Mouse (Mus musculus): ENCODE measurements around the gene Nol6. TPM values are rescaled to one million over a fixed set of nuclear protein-coding genes. Genes with fewer than 3 reads are reported as not detected.

Gene Nol6
- polyA plus RNA-seq (2016; fragmentation: Nextera tagmentation; extraction: Ambion mirVana), result 34.5 and 36.8 TPM in 2 replicates

GRCm38 (mm10) chr4:41124180-41124951, at the start of gene Nol6:
Nol6 (minus strand) TSS chr4:41124455.
- 3% methylated on average over 29 of the region's 29 CpGs for WGBS
- Histone ChIP-seq H3K4me1 (peaks cover 10% of the 10 kb centered on the region), H3K27ac (replicated peaks) (peak within 1 kb of the TSS; percentile 80), H3K36me3 (replicated peaks) (peaks cover 38% of the 10 kb centered on the region), H3K4me3 (peak within 1 kb of the TSS; percentile 80), H3K27me3 (replicated peaks; ENCODE audit: low read depth, poor library complexity, severe bottlenecking) (no peaks in the 10 kb centered on the region), H3K9me3 (no peaks in the 10 kb centered on the region)
- peak; percentile 98 for DNase-seq (ENCODE audit: low spot score)

GRCm38 (mm10) chr4:41170970-41171369, 46.7 kb upstream of the Nol6 start:
- Histone ChIP-seq H3K4me3 (no peak overlapping the region), H3K4me1 (no peaks in the 10 kb centered on the region), H3K27me3 (replicated peaks; ENCODE audit: low read depth, poor library complexity, severe bottlenecking) (no peaks in the 10 kb centered on the region), H3K9me3 (no peaks in the 10 kb centered on the region), H3K36me3 (replicated peaks) (peaks cover 62% of the 10 kb centered on the region), H3K27ac (replicated peaks) (no peak overlapping the region)
- DNase-seq (ENCODE audit: low spot score), result no peak
- 85% methylated on average over 2 of the region's 2 CpGs for WGBS

- Histone ChIP-seq H3K9me3 (no peaks in the 10 kb centered on the region), H3K36me3 (replicated peaks) (peaks cover 50% of the 10 kb centered on the region), H3K27ac (replicated peaks) (no peak overlapping the region), H3K4me3 (no peak overlapping the region), H3K27me3 (replicated peaks; ENCODE audit: low read depth, poor library complexity, severe bottlenecking) (no peaks in the 10 kb centered on the region), H3K4me1 (no peaks in the 10 kb centered on the region)
- peak; percentile 74 for DNase-seq (ENCODE audit: low spot score)
- WGBS, result 80% methylated on average over 6 of the region's 6 CpGs
These were observed 41.6 kb upstream of the Nol6 start for GRCm38 (mm10) chr4:41165693-41166475.

- Histone ChIP-seq H3K4me3 (no peak overlapping the region), H3K4me1 (no peaks in the 10 kb centered on the region), H3K27ac (replicated peaks) (no peak overlapping the region), H3K36me3 (replicated peaks) (peaks cover 42% of the 10 kb centered on the region), H3K9me3 (no peaks in the 10 kb centered on the region), H3K27me3 (replicated peaks; ENCODE audit: low read depth, poor library complexity, severe bottlenecking) (no peaks in the 10 kb centered on the region)
- WGBS, result 34% methylated on average over 2 of the region's 2 CpGs
- DNase-seq (ENCODE audit: low spot score), result no peak
These were observed 40.7 kb upstream of the Nol6 start for GRCm38 (mm10) chr4:41164974-41165373.

- Histone ChIP-seq H3K27ac (replicated peaks) (no peak overlapping the region), H3K9me3 (no peaks in the 10 kb centered on the region), H3K36me3 (replicated peaks) (peaks cover 17% of the 10 kb centered on the region; the same call in 1 of the 2 replicates), H3K27me3 (replicated peaks; ENCODE audit: low read depth, poor library complexity, severe bottlenecking) (no peaks in the 10 kb centered on the region), H3K4me3 (no peak overlapping the region), H3K4me1 (no peaks in the 10 kb centered on the region)
- DNase-seq (ENCODE audit: low spot score), result no peak
- WGBS, result 94% methylated on average over 3 of the region's 3 CpGs
These were observed 37.0 kb upstream of the Nol6 start for GRCm38 (mm10) chr4:41161232-41161631.

- WGBS, result 91% methylated on average over 1 of the region's 1 CpGs
- H3K9me3 ChIP-seq, result no peaks in the 10 kb centered on the region
- H3K27ac ChIP-seq (replicated peaks), result no peak overlapping the region
- no peak for DNase-seq (ENCODE audit: low spot score)
- H3K4me3 ChIP-seq, result no peak overlapping the region
- no peaks in the 10 kb centered on the region for H3K4me1 ChIP-seq
- 0 out of 2 replicates have a peak, but pooled peaks cover 6% of the 10 kb centered on the region for H3K36me3 ChIP-seq (replicated peaks)
- H3K27me3 ChIP-seq (replicated peaks; ENCODE audit: low read depth, poor library complexity, severe bottlenecking), result no peaks in the 10 kb centered on the region
These were observed 34.0 kb upstream of the Nol6 start for GRCm38 (mm10) chr4:41158251-41158650.

- whole genome bisulfite sequencing, result 87% methylated on average over 9 of the region's 9 CpGs
- Histone ChIP-seq H3K36me3 (replicated peaks) (peaks cover 10% of the 10 kb centered on the region; the same call in 1 of the 2 replicates), H3K27me3 (replicated peaks; ENCODE audit: low read depth, poor library complexity, severe bottlenecking) (no peaks in the 10 kb centered on the region), H3K9me3 (no peaks in the 10 kb centered on the region), H3K4me1 (no peaks in the 10 kb centered on the region), H3K4me3 (no peak overlapping the region), H3K27ac (replicated peaks) (no peak overlapping the region)
- no peak for DNase-seq (ENCODE audit: low spot score)
These were observed 32.7 kb upstream of the Nol6 start for GRCm38 (mm10) chr4:41156961-41157360.

- H3K27me3 ChIP-seq (replicated peaks; ENCODE audit: low read depth, poor library complexity, severe bottlenecking), result no peaks in the 10 kb centered on the region
- DNase-seq (ENCODE audit: low spot score), result no peak
- H3K4me3 ChIP-seq, result no peak overlapping the region
- no peaks in the 10 kb centered on the region for H3K9me3 ChIP-seq
- H3K36me3 ChIP-seq (replicated peaks), result peaks cover 33% of the 10 kb centered on the region
- no peaks in the 10 kb centered on the region for H3K4me1 ChIP-seq
- no peak overlapping the region for H3K27ac ChIP-seq (replicated peaks)
- WGBS, result 96% methylated on average over 3 of the region's 3 CpGs
These were observed 28.9 kb upstream of the Nol6 start for GRCm38 (mm10) chr4:41153146-41153545.

- no peaks in the 10 kb centered on the region for H3K9me3 ChIP-seq
- 92% methylated on average over 7 of the region's 7 CpGs for WGBS
- DNase-seq (ENCODE audit: low spot score), result no peak
- H3K27me3 ChIP-seq (replicated peaks; ENCODE audit: low read depth, poor library complexity, severe bottlenecking), result no peaks in the 10 kb centered on the region
- H3K27ac ChIP-seq (replicated peaks), result no peak overlapping the region
- no peak overlapping the region for H3K4me3 ChIP-seq
- no peaks in the 10 kb centered on the region for H3K4me1 ChIP-seq
- H3K36me3 ChIP-seq (replicated peaks), result peaks cover 46% of the 10 kb centered on the region
These were observed 26.9 kb upstream of the Nol6 start for GRCm38 (mm10) chr4:41151186-41151585.

- 86% methylated on average over 3 of the region's 3 CpGs for WGBS
- H3K36me3 ChIP-seq (replicated peaks), result peaks cover 57% of the 10 kb centered on the region
- DNase-seq (ENCODE audit: low spot score), result no peak
These were observed 25.6 kb upstream of the Nol6 start for GRCm38 (mm10) chr4:41149891-41150290.

GRCm38 (mm10) chr4:41142601-41143000, 18.3 kb upstream of the Nol6 start:
- 88% methylated on average over 2 of the region's 2 CpGs for WGBS
- Histone ChIP-seq H3K9me3 (peaks cover 3% of the 10 kb centered on the region; the same call in 1 of the 2 replicates), H3K4me1 (no peaks in the 10 kb centered on the region; the same call in 1 of the 2 replicates), H3K4me3 (no peak overlapping the region), H3K27ac (replicated peaks) (no peak overlapping the region), H3K27me3 (replicated peaks; ENCODE audit: low read depth, poor library complexity, severe bottlenecking) (no peaks in the 10 kb centered on the region), H3K36me3 (replicated peaks) (peaks cover 86% of the 10 kb centered on the region)
- DNase-seq (ENCODE audit: low spot score), result no peak

More at GRCm38 (mm10) chr4:41149891-41150290, 25.6 kb upstream of the Nol6 start:
- Histone ChIP-seq H3K27ac (replicated peaks) (no peak overlapping the region), H3K27me3 (replicated peaks; ENCODE audit: low read depth, poor library complexity, severe bottlenecking) (no peaks in the 10 kb centered on the region), H3K9me3 (no peaks in the 10 kb centered on the region), H3K4me3 (no peak overlapping the region), H3K4me1 (no peaks in the 10 kb centered on the region)

GRCm38 (mm10) chr4:41140174-41140875, 16.1 kb upstream of the Nol6 start:
- Histone ChIP-seq H3K27ac (replicated peaks) (no peak overlapping the region), H3K36me3 (replicated peaks) (peaks cover 69% of the 10 kb centered on the region), H3K4me3 (no peak overlapping the region), H3K4me1 (peaks cover 6% of the 10 kb centered on the region), H3K9me3 (peaks cover 3% of the 10 kb centered on the region; the same call in 1 of the 2 replicates), H3K27me3 (replicated peaks; ENCODE audit: low read depth, poor library complexity, severe bottlenecking) (no peaks in the 10 kb centered on the region)
- WGBS, result 95% methylated on average over 6 of the region's 6 CpGs
- DNase-seq (ENCODE audit: low spot score), result no peak
